Mouse (Mus musculus) heart, embryonic 11.5 days (tissue): ENCODE data around the gene Gucy2e. TPM values are rescaled to one million over a fixed set of nuclear protein-coding genes. Genes with fewer than 3 reads are reported as not detected.

ENCODE experiments used
- ATAC-seq: fragments of 200-750 bp; cut with Nextera tagmentation; replicated peaks from 2 replicates; pipeline ENCODE4 v1.8.0; 2017; ENCODE audit warnings: moderate library complexity; ENCODE audit not compliant: insufficient number of reproducible peaks, low FRiP score, low TSS enrichment
- H3K27ac ChIP-seq: fragments of 300-500 bp; sonication (generic); 2 replicates; pipeline ENCODE4 v1.5.1; 2014; ENCODE audit warnings: mild to moderate bottlenecking, low read depth, low read length
- H3K27me3 ChIP-seq: fragments of 300-500 bp; sonication (generic); 2 replicates; pipeline ENCODE4 v1.6.1; 2014; ENCODE audit warnings: mild to moderate bottlenecking, low read length, mixed read lengths; ENCODE audit not compliant: control insufficient read depth, insufficient read depth
- H3K36me3 ChIP-seq: fragments of 300-500 bp; sonication (generic); 2 replicates; pipeline ENCODE4 v1.6.1; 2014; ENCODE audit warnings: mild to moderate bottlenecking, low read length, moderate library complexity, mixed read lengths; ENCODE audit not compliant: control insufficient read depth, insufficient read depth
- H3K4me1 ChIP-seq: fragments of 300-500 bp; sonication (generic); 2 replicates; pipeline ENCODE4 v1.6.1; 2014; ENCODE audit warnings: low read length; ENCODE audit not compliant: control insufficient read depth, insufficient read depth
- H3K4me2 ChIP-seq: fragments of 300-500 bp; sonication (generic); 2 replicates; pipeline ENCODE4 v1.6.1; 2014; ENCODE audit warnings: mild to moderate bottlenecking, moderate library complexity
- H3K4me3 ChIP-seq: fragments of 300-500 bp; sonication (generic); 2 replicates; pipeline ENCODE4 v1.5.1; 2014; ENCODE audit warnings: low read depth, low read length
- H3K9ac ChIP-seq: fragments of 300-500 bp; sonication (generic); 2 replicates; pipeline ENCODE4 v1.6.1; 2014; ENCODE audit warnings: mild to moderate bottlenecking, low read depth, low read length, moderate library complexity
- H3K9me3 ChIP-seq: fragments of 300-500 bp; sonication (generic); replicated peaks from 2 replicates; pipeline ENCODE4 v1.6.1; 2016; ENCODE audit warnings: low read length; ENCODE audit not compliant: control insufficient read depth
- WGBS: fragments of 180-500 bp; shearing (Covaris S2); extraction: QIAGEN DNeasy Blood & Tissue Kit; methylation state at CpG from one replicate; pipeline ENCODE4 v1.1.7; 2014; ENCODE audit not compliant: insufficient replicate concordance; 5-methylcytosine and 5-hydroxymethylcytosine counted together
- polyA plus RNA-seq: library from polyadenylated mRNA; unstranded; fragments of >200 nt; fragmentation: Nextera tagmentation; extraction: Ambion mirVana; gene quantifications from 2 replicates; pipeline ENCODE4 v1.2.1, GENCODE M21; 2014

The Gucy2e gene
- polyA plus RNA-seq: 0.13 and 0.17 TPM in 2 replicates

- peaks cover 6% of the 10 kb centered on the region for H3K4me1 ChIP-seq
- H3K27ac ChIP-seq: no peak within 1 kb of the TSS
- peak within 1 kb of the TSS; percentile 47 for H3K4me3 ChIP-seq
- no peak for ATAC-seq
- no peaks in the 10 kb centered on the region for H3K9me3 ChIP-seq
- peaks cover 44% of the 10 kb centered on the region for H3K27me3 ChIP-seq
- peak within 1 kb of the TSS; percentile 86 for H3K4me2 ChIP-seq
- H3K36me3 ChIP-seq: no peaks in the 10 kb centered on the region
- WGBS: 17% methylated on average over 13 of the region's 13 CpGs
- peak within 1 kb of the TSS; percentile 59 for H3K9ac ChIP-seq
Measured at GRCm38 (mm10) chr11:69236926-69237260, at the start of gene Gucy2e. TSS of gene Gucy2e (minus strand) at chr11:69237036.

- Histone ChIP-seq H3K36me3 (no peaks in the 10 kb centered on the region), H3K9me3 (no peaks in the 10 kb centered on the region), H3K4me3 (no peak overlapping the region), H3K4me1 (no peaks in the 10 kb centered on the region), H3K27me3 (no peaks in the 10 kb centered on the region), H3K9ac (no peak overlapping the region), H3K4me2 (no peak overlapping the region), H3K27ac (no peak overlapping the region)
- ATAC-seq: no peak
- WGBS: 65% methylated on average over 5 of the region's 5 CpGs
Measured at GRCm38 (mm10) chr11:69277267-69277666, 40.4 kb upstream of the Gucy2e start.

GRCm38 (mm10) chr11:69276081-69276480, 39.2 kb upstream of the Gucy2e start:
- 42% methylated on average over 2 of the region's 2 CpGs for WGBS
- Histone ChIP-seq H3K36me3 (no peaks in the 10 kb centered on the region), H3K9me3 (no peaks in the 10 kb centered on the region), H3K4me3 (no peak overlapping the region), H3K27ac (no peak overlapping the region), H3K27me3 (no peaks in the 10 kb centered on the region), H3K9ac (0 out of 2 replicates have a peak overlapping the region, but pooled peaks have one; percentile 16), H3K4me1 (no peaks in the 10 kb centered on the region), H3K4me2 (no peak overlapping the region)
- ATAC-seq: no peak

GRCm38 (mm10) chr11:69275650-69276049, 38.8 kb upstream of the Gucy2e start:
- 78% methylated on average over 6 of the region's 6 CpGs for WGBS
- Histone ChIP-seq H3K9me3 (no peaks in the 10 kb centered on the region), H3K36me3 (no peaks in the 10 kb centered on the region), H3K4me2 (no peak overlapping the region), H3K27me3 (no peaks in the 10 kb centered on the region), H3K9ac (no peak overlapping the region), H3K4me3 (no peak overlapping the region), H3K27ac (no peak overlapping the region), H3K4me1 (no peaks in the 10 kb centered on the region)
- ATAC-seq: no peak

GRCm38 (mm10) chr11:69272122-69272740, 35.4 kb upstream of the Gucy2e start:
- ATAC-seq: no peak
- Histone ChIP-seq H3K4me3 (no peak overlapping the region), H3K4me2 (no peak overlapping the region), H3K27ac (no peak overlapping the region), H3K9me3 (no peaks in the 10 kb centered on the region), H3K9ac (no peak overlapping the region), H3K36me3 (no peaks in the 10 kb centered on the region), H3K4me1 (no peaks in the 10 kb centered on the region), H3K27me3 (no peaks in the 10 kb centered on the region)
- whole genome bisulfite sequencing: 34% methylated on average over 16 of the region's 16 CpGs

GRCm38 (mm10) chr11:69269575-69269974, 32.7 kb upstream of the Gucy2e start:
- WGBS: 19% methylated on average over 13 of the region's 13 CpGs
- ATAC-seq: no peak
- no peak overlapping the region for H3K9ac ChIP-seq
- peaks cover 5% of the 10 kb centered on the region for H3K4me1 ChIP-seq
- no peaks in the 10 kb centered on the region for H3K36me3 ChIP-seq
- no peaks in the 10 kb centered on the region for H3K27me3 ChIP-seq
- no peak overlapping the region for H3K27ac ChIP-seq
- H3K4me2 ChIP-seq: no peak overlapping the region
- H3K9me3 ChIP-seq: no peaks in the 10 kb centered on the region
- no peak overlapping the region for H3K4me3 ChIP-seq

- ATAC-seq: no peak
- peaks cover 5% of the 10 kb centered on the region for H3K4me1 ChIP-seq
- no peaks in the 10 kb centered on the region for H3K27me3 ChIP-seq
- no peaks in the 10 kb centered on the region for H3K9me3 ChIP-seq
- 85% methylated on average over 13 of the region's 13 CpGs for WGBS
- H3K36me3 ChIP-seq: no peaks in the 10 kb centered on the region
- no peak overlapping the region for H3K9ac ChIP-seq
- H3K4me3 ChIP-seq: no peak overlapping the region
- no peak overlapping the region for H3K27ac ChIP-seq
- H3K4me2 ChIP-seq: no peak overlapping the region
Measured at GRCm38 (mm10) chr11:69268100-69268499, 31.3 kb upstream of the Gucy2e start.

- WGBS: 31% methylated on average over 7 of the region's 7 CpGs
Measured at GRCm38 (mm10) chr11:69267341-69267740, 30.5 kb upstream of the Gucy2e start.

GRCm38 (mm10) chr11:69266253-69266652, 29.4 kb upstream of the Gucy2e start:
- ATAC-seq: 0 out of 2 replicates have a peak, but pooled peaks have one; percentile 61
- peak overlapping the region; percentile 53 for H3K4me2 ChIP-seq
- no peak overlapping the region for H3K9ac ChIP-seq
- H3K4me1 ChIP-seq: peaks cover 5% of the 10 kb centered on the region
- WGBS: 18% methylated on average over 10 of the region's 10 CpGs
- H3K27ac ChIP-seq: peak overlapping the region; percentile 71
- H3K36me3 ChIP-seq: no peaks in the 10 kb centered on the region
- peak overlapping the region; percentile 25; the same call in 1 of the 2 replicates for H3K4me3 ChIP-seq
- no peaks in the 10 kb centered on the region for H3K9me3 ChIP-seq
- no peaks in the 10 kb centered on the region for H3K27me3 ChIP-seq

More at GRCm38 (mm10) chr11:69267341-69267740, 30.5 kb upstream of the Gucy2e start:
- Histone ChIP-seq H3K36me3 (no peaks in the 10 kb centered on the region), H3K9ac (no peak overlapping the region), H3K4me2 (no peak overlapping the region), H3K4me1 (peaks cover 5% of the 10 kb centered on the region), H3K27me3 (no peaks in the 10 kb centered on the region), H3K9me3 (no peaks in the 10 kb centered on the region), H3K4me3 (no peak overlapping the region), H3K27ac (no peak overlapping the region)
- ATAC-seq: no peak
